Mouse (Mus musculus) hindbrain, embryonic 11.5 days (tissue): ENCODE data around the gene Arhgdia. TPM values are rescaled to one million over a fixed set of nuclear protein-coding genes. Genes with fewer than 3 reads are reported as not detected.

Experiments
- ATAC-seq: fragments of 200-750 bp; cut with Nextera tagmentation; 2 replicates; pipeline ENCODE4 v1.8.0; 2017; ENCODE audit warnings: mild to moderate bottlenecking, moderate TSS enrichment, moderate library complexity; ENCODE audit not compliant: low FRiP score
- DNase-seq: peaks from one replicate; pipeline ENCODE4 v3.0.0-alpha.2; 2015; ENCODE audit warnings: low spot score
- H3K27ac ChIP-seq: fragments of 300-500 bp; sonication (generic); 2 replicates; pipeline ENCODE4 v1.5.1; 2014; ENCODE audit warnings: mild to moderate bottlenecking, low read depth, low read length
- H3K27me3 ChIP-seq: fragments of 300-500 bp; sonication (generic); 2 replicates; pipeline ENCODE4 v1.6.1; 2014; ENCODE audit warnings: mild to moderate bottlenecking, low read length, moderate library complexity, mixed read lengths; ENCODE audit not compliant: control insufficient read depth, insufficient read depth
- H3K36me3 ChIP-seq: fragments of 300-500 bp; sonication (generic); 2 replicates; pipeline ENCODE4 v1.6.1; 2014; ENCODE audit warnings: mild to moderate bottlenecking, low read length, moderate library complexity, mixed read lengths; ENCODE audit not compliant: control insufficient read depth, insufficient read depth
- H3K4me1 ChIP-seq: fragments of 300-500 bp; sonication (generic); replicated peaks from 2 replicates; pipeline ENCODE4 v1.6.1; 2014; ENCODE audit warnings: low read length, mixed read lengths; ENCODE audit not compliant: control insufficient read depth, insufficient read depth
- H3K4me2 ChIP-seq: fragments of 300-500 bp; sonication (generic); replicated peaks from 2 replicates; pipeline ENCODE4 v1.6.1; 2014; ENCODE audit warnings: mild to moderate bottlenecking, low read depth, low read length
- H3K4me3 ChIP-seq: fragments of 300-500 bp; sonication (generic); 2 replicates; pipeline ENCODE4 v1.5.1; 2014; ENCODE audit warnings: low read depth, low read length
- H3K9ac ChIP-seq: fragments of 300-500 bp; sonication (generic); 2 replicates; pipeline ENCODE4 v1.6.1; 2014; ENCODE audit warnings: low read depth, low read length
- H3K9me3 ChIP-seq: fragments of 300-500 bp; sonication (generic); 2 replicates; pipeline ENCODE4 v1.6.1; 2016; ENCODE audit warnings: low read length; ENCODE audit not compliant: control insufficient read depth
- WGBS: fragments of 180-500 bp; shearing (Covaris S2); extraction: QIAGEN DNeasy Blood & Tissue Kit; methylation state at CpG from one replicate; pipeline ENCODE4 v1.1.7; 2014; 5-methylcytosine and 5-hydroxymethylcytosine counted together
- polyA plus RNA-seq: library from polyadenylated mRNA; unstranded; fragments of >200 nt; fragmentation: Nextera tagmentation; extraction: Ambion mirVana; gene quantifications from 2 replicates; pipeline ENCODE4 v1.2.1, GENCODE M21; 2014

Arhgdia gene
- polyA plus RNA-seq, 1 experiment from 2014 or later: 576 TPM

DNA sequence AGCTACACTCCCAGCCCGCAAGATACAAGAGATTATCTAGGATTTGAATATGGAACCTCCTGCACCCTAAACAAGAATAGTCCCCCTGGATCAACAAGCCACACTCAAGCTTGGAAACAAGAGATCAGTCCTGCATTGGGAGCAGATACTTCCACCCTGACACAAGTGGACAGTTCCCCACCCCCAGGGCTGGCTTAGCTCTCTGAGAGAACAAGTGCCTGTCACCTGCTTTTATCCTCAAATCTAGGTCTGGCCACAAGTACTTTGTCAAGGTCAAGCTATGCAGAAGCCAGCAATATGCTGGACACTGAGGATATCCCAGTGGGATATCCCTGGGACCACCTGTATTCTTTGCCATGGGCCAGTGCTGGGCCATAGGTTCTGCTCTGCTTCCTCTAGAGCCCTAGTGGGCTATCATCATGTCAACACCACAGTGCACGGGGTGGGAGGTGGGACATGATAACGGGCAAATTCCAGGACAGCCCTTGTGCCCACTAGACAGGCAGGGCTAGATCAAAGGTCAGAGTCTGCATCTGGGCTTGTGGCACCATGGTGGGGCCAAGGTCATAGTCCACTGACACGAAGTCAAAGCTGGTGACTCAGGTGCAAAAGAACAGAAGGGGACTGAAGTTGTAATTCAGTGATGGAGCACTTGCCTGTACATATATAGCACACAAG is 35.3 kb upstream of the Arhgdia start:
- no peaks in the 10 kb centered on the region for H3K9me3 ChIP-seq
- 52% methylated on average over 4 of the region's 4 CpGs for WGBS
- H3K4me3 ChIP-seq: peak overlapping the region; percentile 75
- H3K27me3 ChIP-seq: no peaks in the 10 kb centered on the region
- ATAC-seq (no peak), DNase-seq (no peak)
- peaks cover 4% of the 10 kb centered on the region; the same call in 1 of the 2 replicates for H3K4me1 ChIP-seq
- H3K27ac ChIP-seq: no peak overlapping the region
- peak overlapping the region; percentile 80 for H3K9ac ChIP-seq
- peaks cover 11% of the 10 kb centered on the region; the same call in 1 of the 2 replicates for H3K36me3 ChIP-seq
- peak overlapping the region; percentile 84 for H3K4me2 ChIP-seq

DNA sequence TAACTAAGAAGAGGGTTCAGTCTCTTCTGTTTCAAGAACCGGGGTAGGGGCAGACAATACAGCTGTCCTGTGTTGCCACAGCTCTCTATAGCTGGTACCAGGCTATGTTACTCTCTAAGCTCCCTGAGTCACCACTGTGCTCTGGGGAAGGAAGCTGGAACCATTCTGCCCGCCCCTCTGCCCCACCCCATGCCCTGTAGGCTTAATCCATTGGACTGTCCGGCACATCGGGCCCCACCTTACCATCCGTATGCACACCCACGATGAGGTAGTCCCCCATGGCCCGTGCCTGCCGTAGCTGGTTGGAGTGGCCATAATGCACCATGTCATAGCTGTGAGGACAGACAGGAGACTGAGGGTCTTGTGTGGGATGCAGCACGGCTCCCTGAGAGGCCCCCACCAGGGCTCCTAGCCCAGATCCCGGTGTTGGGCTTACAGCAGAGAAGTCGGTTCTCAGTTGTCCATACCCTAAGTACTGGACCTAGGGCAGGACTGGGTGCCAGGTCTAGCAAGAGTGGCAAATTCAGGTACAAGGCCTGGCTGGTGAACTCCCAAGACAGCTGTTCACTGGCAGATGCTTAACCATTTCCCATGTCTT is 34.3 kb upstream of the Arhgdia start:
- no peaks in the 10 kb centered on the region for H3K9me3 ChIP-seq
- peaks cover 16% of the 10 kb centered on the region for H3K36me3 ChIP-seq
- H3K4me1 ChIP-seq: peaks cover 4% of the 10 kb centered on the region; the same call in 1 of the 2 replicates
- no peak overlapping the region for H3K27ac ChIP-seq
- ATAC-seq (no peak), DNase-seq (no peak)
- no peaks in the 10 kb centered on the region for H3K27me3 ChIP-seq
- H3K4me3 ChIP-seq: no peak overlapping the region
- H3K4me2 ChIP-seq: no peak overlapping the region
- 91% methylated on average over 11 of the region's 11 CpGs for WGBS
- H3K9ac ChIP-seq: no peak overlapping the region

DNA sequence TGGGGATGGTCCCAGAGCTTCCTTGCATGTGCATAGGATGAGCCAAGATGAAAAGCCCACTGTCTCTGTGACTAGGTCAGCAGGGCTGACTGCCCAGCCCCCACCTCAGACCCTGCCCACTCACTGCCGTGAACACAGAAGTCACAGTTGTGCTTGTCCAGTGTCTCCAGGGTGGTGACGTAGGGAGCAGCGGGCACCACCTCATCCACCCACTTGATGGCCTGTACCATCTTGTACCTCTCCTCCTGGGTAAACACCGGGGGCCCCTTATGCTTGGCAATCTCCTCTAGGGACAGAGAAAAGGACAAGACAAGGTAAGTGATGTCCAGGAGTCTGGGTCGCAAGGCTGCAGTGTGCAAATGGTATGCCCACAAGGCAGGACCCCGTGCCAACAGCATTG is 33.7 kb upstream of the Arhgdia start:
- Histone ChIP-seq H3K36me3 (peaks cover 11% of the 10 kb centered on the region), H3K4me1 (peaks cover 4% of the 10 kb centered on the region; the same call in 1 of the 2 replicates), H3K4me2 (no peak overlapping the region), H3K27me3 (no peaks in the 10 kb centered on the region), H3K9ac (no peak overlapping the region), H3K9me3 (no peaks in the 10 kb centered on the region), H3K27ac (no peak overlapping the region), H3K4me3 (no peak overlapping the region)
- WGBS: 94% methylated on average over 6 of the region's 6 CpGs
- no peak for DNase-seq
- no peak for ATAC-seq

DNA sequence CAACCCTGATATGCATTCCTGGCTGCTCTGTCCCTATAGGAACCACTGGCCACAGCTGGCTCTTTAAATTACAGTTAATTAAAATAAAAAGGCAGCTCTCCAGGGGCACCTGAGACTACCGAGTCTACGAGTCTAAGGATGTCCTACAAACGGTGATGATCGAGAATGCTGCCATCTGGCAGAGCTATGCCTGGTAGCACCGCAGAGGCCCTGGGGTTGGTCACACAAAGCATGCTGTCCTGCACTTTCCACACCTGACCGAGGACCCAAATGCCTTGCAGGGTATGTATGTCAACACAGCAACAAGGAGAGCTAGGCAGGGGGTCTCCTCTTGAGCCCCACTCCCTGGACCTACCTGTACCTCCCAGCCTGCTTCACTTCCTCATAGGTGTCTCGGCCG is 32.6 kb upstream of the Arhgdia start:
- Histone ChIP-seq H3K4me3 (no peak overlapping the region), H3K27me3 (peaks cover 4% of the 10 kb centered on the region; the same call in 1 of the 2 replicates), H3K9me3 (no peaks in the 10 kb centered on the region), H3K4me1 (peaks cover 6% of the 10 kb centered on the region; the same call in 1 of the 2 replicates), H3K4me2 (no peak overlapping the region), H3K9ac (no peak overlapping the region), H3K36me3 (peaks cover 10% of the 10 kb centered on the region; the same call in 1 of the 2 replicates), H3K27ac (no peak overlapping the region)
- DNase-seq (no peak), ATAC-seq (no peak)
- 82% methylated on average over 8 of the region's 8 CpGs for WGBS

DNA sequence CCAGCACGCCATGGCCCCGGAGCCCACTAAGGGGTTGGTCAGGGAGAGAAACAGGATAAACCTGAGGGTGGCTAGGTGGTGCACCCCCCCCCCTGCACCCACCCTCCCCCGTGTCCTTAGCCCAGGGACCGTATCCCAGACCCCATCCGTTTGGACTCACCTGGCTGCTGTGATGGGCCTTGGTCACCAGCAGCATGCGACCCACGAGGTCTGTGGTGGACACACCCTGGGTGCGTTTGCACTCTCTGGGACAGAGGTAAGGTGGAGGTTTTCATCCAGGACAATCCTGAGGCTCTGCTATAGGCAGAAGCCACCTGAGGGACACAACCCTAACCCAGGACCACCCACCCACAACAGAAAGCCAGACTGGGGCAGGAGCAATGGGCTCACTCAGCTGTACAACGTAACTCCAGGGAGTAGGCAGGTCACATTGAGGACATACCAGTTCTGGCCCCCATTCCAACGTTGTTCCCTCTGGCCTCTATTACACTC is 32.1 kb upstream of the Arhgdia start:
- DNase-seq (no peak), ATAC-seq (no peak)
- H3K36me3 ChIP-seq: peaks cover 10% of the 10 kb centered on the region; the same call in 1 of the 2 replicates
- H3K4me3 ChIP-seq: no peak overlapping the region
- 92% methylated on average over 10 of the region's 10 CpGs for WGBS
- peaks cover 5% of the 10 kb centered on the region; the same call in 1 of the 2 replicates for H3K27me3 ChIP-seq
- H3K4me1 ChIP-seq: peaks cover 8% of the 10 kb centered on the region; the same call in 1 of the 2 replicates
- H3K27ac ChIP-seq: no peak overlapping the region
- no peak overlapping the region for H3K4me2 ChIP-seq
- no peaks in the 10 kb centered on the region for H3K9me3 ChIP-seq
- H3K9ac ChIP-seq: no peak overlapping the region

DNA sequence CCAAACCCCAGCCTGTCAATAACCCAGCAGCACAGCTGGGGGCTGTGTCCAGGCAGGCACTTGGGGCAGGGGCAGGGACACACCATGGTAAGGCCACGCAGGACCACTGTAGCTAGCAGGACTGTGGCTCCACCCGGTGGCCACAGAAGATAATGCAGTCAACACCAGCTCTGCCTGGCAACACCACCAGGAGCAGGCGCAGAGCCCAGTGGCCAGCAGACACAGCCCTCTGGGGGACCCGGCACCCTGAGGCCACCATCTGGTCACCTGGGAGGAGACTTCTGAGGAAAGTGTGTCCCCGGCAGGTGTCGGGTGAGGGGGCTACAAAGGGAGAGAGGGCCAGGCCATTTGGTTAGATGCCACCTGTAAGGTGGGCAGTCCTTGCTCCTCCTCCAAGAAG is 31.3 kb upstream of the Arhgdia start:
- peaks cover 12% of the 10 kb centered on the region; the same call in 1 of the 2 replicates for H3K4me1 ChIP-seq
- peaks cover 7% of the 10 kb centered on the region; the same call in 1 of the 2 replicates for H3K36me3 ChIP-seq
- DNase-seq: peak; percentile 80
- no peak overlapping the region for H3K27ac ChIP-seq
- no peak overlapping the region for H3K4me2 ChIP-seq
- H3K9ac ChIP-seq: no peak overlapping the region
- H3K4me3 ChIP-seq: no peak overlapping the region; the same call in 1 of the 2 replicates
- H3K27me3 ChIP-seq: peaks cover 10% of the 10 kb centered on the region; the same call in 1 of the 2 replicates
- WGBS: 31% methylated on average over 6 of the region's 6 CpGs
- no peaks in the 10 kb centered on the region for H3K9me3 ChIP-seq
- ATAC-seq: no peak

DNA sequence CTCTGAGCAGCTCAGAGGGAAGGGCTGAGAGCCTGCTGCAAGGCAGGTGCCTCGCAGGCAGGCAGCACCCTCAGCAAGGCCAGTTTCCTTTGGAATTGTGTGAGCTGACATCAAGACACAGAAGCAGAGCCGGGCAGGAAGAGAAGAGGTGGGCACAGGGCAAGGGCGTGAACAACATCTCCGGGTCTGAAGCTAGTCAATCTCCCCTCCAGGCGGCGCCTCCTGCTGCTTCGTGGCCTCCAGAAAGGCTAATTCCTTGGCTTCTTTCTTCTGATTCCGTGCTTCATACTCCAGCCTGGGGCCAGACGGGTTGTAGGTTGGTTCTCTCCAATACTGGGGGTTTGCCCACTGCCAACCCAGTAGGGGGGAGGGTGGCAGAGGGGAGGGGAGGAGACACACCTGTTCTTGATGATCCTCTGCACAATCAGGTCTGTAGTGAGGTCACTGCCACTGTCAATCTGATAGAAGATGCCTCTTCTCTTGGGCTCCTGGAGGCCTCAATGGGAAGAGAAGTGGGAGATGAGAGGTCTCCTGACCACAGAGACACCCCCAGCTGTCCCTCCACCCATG is 29.1 kb upstream of the Arhgdia start:
- Histone ChIP-seq H3K4me1 (peaks cover 7% of the 10 kb centered on the region; the same call in 1 of the 2 replicates), H3K9ac (no peak overlapping the region), H3K4me2 (no peak overlapping the region), H3K36me3 (peaks cover 7% of the 10 kb centered on the region; the same call in 1 of the 2 replicates), H3K27ac (no peak overlapping the region), H3K4me3 (no peak overlapping the region), H3K9me3 (no peaks in the 10 kb centered on the region), H3K27me3 (peaks cover 13% of the 10 kb centered on the region; the same call in 1 of the 2 replicates)
- 78% methylated on average over 9 of the region's 9 CpGs for WGBS
- ATAC-seq (no peak), DNase-seq (no peak)

DNA sequence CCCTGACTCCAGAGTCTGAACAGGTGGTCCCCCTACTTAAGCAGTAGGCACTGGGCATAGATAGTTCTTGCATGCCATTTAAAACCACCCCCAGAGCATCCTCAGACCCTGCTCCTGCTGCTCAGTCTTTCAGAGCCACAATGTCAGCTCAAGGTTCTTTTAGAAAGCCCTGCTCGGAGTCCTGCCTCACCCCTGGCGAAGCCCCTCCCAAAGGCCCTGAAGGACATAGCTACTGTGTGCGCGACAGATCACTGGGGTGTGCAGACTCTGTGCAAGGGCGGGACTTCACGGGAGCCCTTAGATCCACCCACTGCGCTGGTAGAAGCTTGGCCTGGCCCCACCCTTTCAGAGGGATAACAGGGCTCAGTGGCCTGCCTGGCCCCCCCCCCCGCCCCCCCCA is 27.8 kb upstream of the Arhgdia start:
- H3K36me3 ChIP-seq: peaks cover 7% of the 10 kb centered on the region; the same call in 1 of the 2 replicates
- 45% methylated on average over 8 of the region's 8 CpGs for WGBS

More for the DNA sequence above, 27.8 kb upstream of the Arhgdia start:
- Histone ChIP-seq H3K4me2 (no peak overlapping the region), H3K9ac (no peak overlapping the region), H3K9me3 (no peaks in the 10 kb centered on the region), H3K4me3 (no peak overlapping the region), H3K4me1 (peaks cover 7% of the 10 kb centered on the region; the same call in 1 of the 2 replicates), H3K27me3 (peaks cover 13% of the 10 kb centered on the region; the same call in 1 of the 2 replicates), H3K27ac (no peak overlapping the region)
- no peak for ATAC-seq
- DNase-seq: no peak
